Mouse (Mus musculus) brown adipose tissue, adult 24 weeks (tissue): ENCODE data around the gene Rwdd2a. TPM values are rescaled to one million over a fixed set of nuclear protein-coding genes. Genes with fewer than 3 reads are reported as not detected.

Experiments
- H3K27ac ChIP-seq: fragments of 200-500 bp; replicated peaks from 2 replicates; pipeline ENCODE4 v1.5.1; 2012; ENCODE audit warnings: low read depth, mild to moderate bottlenecking, low read length
- H3K4me1 ChIP-seq: fragments of 200-500 bp; 2 replicates; pipeline ENCODE4 v1.6.1; 2012; ENCODE audit warnings: low read length, mixed read lengths; ENCODE audit not compliant: control insufficient read depth, insufficient read depth, insufficient read length
- H3K4me3 ChIP-seq: fragments of 200-500 bp; 2 replicates; pipeline ENCODE4 v1.5.1; 2012; ENCODE audit warnings: low read depth, mild to moderate bottlenecking, low read length, moderate library complexity; ENCODE audit not compliant: insufficient read depth
- polyA plus RNA-seq: library from polyadenylated mRNA; stranded (reverse); fragments of >200 nt; gene quantifications from 2 replicates; pipeline ENCODE4 v1.2.4, GENCODE M21; 2012; ENCODE audit not compliant: missing spikeins, insufficient read depth, insufficient read length

Gene Rwdd2a
- not detected in 2 replicates for polyA plus RNA-seq

- Histone ChIP-seq H3K4me3 (peak within 1 kb of the TSS; percentile 89), H3K27ac (no peak within 1 kb of the TSS), H3K4me1 (no peaks in the 10 kb centered on the region)
Observed at GRCm38 (mm10) chr9:86571540-86572135, at the start of gene Rwdd2a, which contains the start of gene Pgm3. Gene Rwdd2a, plus strand, starts transcription at chr9:86571991. Gene Pgm3, minus strand, starts transcription at chr9:86571842.

GRCm38 (mm10) chr9:86522335-86522734, 49.5 kb upstream of the Rwdd2a start:
- Histone ChIP-seq H3K27ac (no peak overlapping the region), H3K4me3 (no peak overlapping the region), H3K4me1 (no peaks in the 10 kb centered on the region)

- Histone ChIP-seq H3K4me3 (no peak overlapping the region), H3K4me1 (no peaks in the 10 kb centered on the region), H3K27ac (no peak overlapping the region)
Observed at GRCm38 (mm10) chr9:86525600-86525999, 46.2 kb upstream of the Rwdd2a start.

GRCm38 (mm10) chr9:86534071-86534470, 37.7 kb upstream of the Rwdd2a start:
- Histone ChIP-seq H3K4me1 (no peaks in the 10 kb centered on the region), H3K27ac (no peak overlapping the region), H3K4me3 (no peak overlapping the region)

GRCm38 (mm10) chr9:86543451-86543850, 28.3 kb upstream of the Rwdd2a start:
- no peak overlapping the region for H3K4me3 ChIP-seq
- H3K27ac ChIP-seq, result no peak overlapping the region
- H3K4me1 ChIP-seq, result no peaks in the 10 kb centered on the region

GRCm38 (mm10) chr9:86544559-86544958, 27.2 kb upstream of the Rwdd2a start:
- Histone ChIP-seq H3K4me3 (no peak overlapping the region), H3K27ac (no peak overlapping the region), H3K4me1 (no peaks in the 10 kb centered on the region)

GRCm38 (mm10) chr9:86549637-86550162, 22.1 kb upstream of the Rwdd2a start:
- no peak overlapping the region for H3K4me3 ChIP-seq
- no peak overlapping the region for H3K27ac ChIP-seq
- no peaks in the 10 kb centered on the region for H3K4me1 ChIP-seq

- Histone ChIP-seq H3K4me1 (no peaks in the 10 kb centered on the region), H3K4me3 (no peak overlapping the region), H3K27ac (no peak overlapping the region)
Observed at GRCm38 (mm10) chr9:86550717-86551116, 21.1 kb upstream of the Rwdd2a start.

GRCm38 (mm10) chr9:86553886-86554285, 17.9 kb upstream of the Rwdd2a start:
- Histone ChIP-seq H3K4me3 (no peak overlapping the region), H3K4me1 (no peaks in the 10 kb centered on the region), H3K27ac (no peak overlapping the region)

GRCm38 (mm10) chr9:86554641-86555040, 17.1 kb upstream of the Rwdd2a start:
- no peak overlapping the region for H3K4me3 ChIP-seq
- H3K4me1 ChIP-seq, result no peaks in the 10 kb centered on the region
- no peak overlapping the region for H3K27ac ChIP-seq

GRCm38 (mm10) chr9:86560543-86560942, 11.2 kb upstream of the Rwdd2a start:
- H3K4me3 ChIP-seq, result no peak overlapping the region
- no peaks in the 10 kb centered on the region for H3K4me1 ChIP-seq
- H3K27ac ChIP-seq, result no peak overlapping the region

- Histone ChIP-seq H3K27ac (no peak overlapping the region), H3K4me1 (no peaks in the 10 kb centered on the region), H3K4me3 (no peak overlapping the region)
Observed at GRCm38 (mm10) chr9:86569314-86569910, 2.4 kb upstream of the Rwdd2a start.

GRCm38 (mm10) chr9:86570261-86570890, 1.4 kb upstream of the Rwdd2a start:
- Histone ChIP-seq H3K27ac (no peak overlapping the region), H3K4me1 (no peaks in the 10 kb centered on the region), H3K4me3 (peak overlapping the region; percentile 42)

GRCm38 (mm10) chr9:86570946-86571345, 845 bp upstream of the Rwdd2a start:
- Histone ChIP-seq H3K4me3 (peak overlapping the region; percentile 42), H3K4me1 (no peaks in the 10 kb centered on the region), H3K27ac (no peak overlapping the region)

- Histone ChIP-seq H3K4me3 (peak overlapping the region; percentile 89), H3K27ac (no peak overlapping the region), H3K4me1 (no peaks in the 10 kb centered on the region)
Observed at GRCm38 (mm10) chr9:86572196-86572595, 405 bp downstream of the Rwdd2a start.
